Mouse (Mus musculus): ENCODE measurements around the gene Aldh1a3. TPM values are rescaled to one million over a fixed set of nuclear protein-coding genes. Genes with fewer than 3 reads are reported as not detected.

Aldh1a3 gene
- total RNA-seq (2021), result 1 to 10 TPM; 2.4 to 5.5 TPM

GRCm38 (mm10) chr7:66427437-66428161 lies at the start of gene Aldh1a3:
Aldh1a3 (minus strand) TSS chr7:66427517.
- intact Hi-C loops (cut with DNase I), result no loop called here
- peak in 1 of 2 experiments; percentile 49 for DNase-seq (ENCODE audit: extremely low spot score in 1 of 2, low spot score in 2 of 2)

GRCm38 (mm10) chr7:66476289-66476688 lies 49.0 kb upstream of the Aldh1a3 start:
- no peak for DNase-seq (ENCODE audit: extremely low spot score in 1 of 2, low spot score in 2 of 2)
- intact Hi-C loops (cut with DNase I), result no loop called here

- no peak for DNase-seq (ENCODE audit: extremely low spot score in 1 of 2, low spot score in 2 of 2)
- intact Hi-C loops (cut with DNase I), result no loop called here
Observed at GRCm38 (mm10) chr7:66471641-66472216, 44.4 kb upstream of the Aldh1a3 start.

GRCm38 (mm10) chr7:66466641-66467040 lies 39.3 kb upstream of the Aldh1a3 start:
- intact Hi-C loops (cut with DNase I), result no loop called here
- DNase-seq (ENCODE audit: extremely low spot score in 1 of 2, low spot score in 2 of 2), result no peak

- intact Hi-C loops (cut with DNase I), result no loop called here
- DNase-seq (ENCODE audit: extremely low spot score in 1 of 2, low spot score in 2 of 2), result peak in 1 of 2 experiments; percentile 37
Observed at GRCm38 (mm10) chr7:66465241-66465640, 37.9 kb upstream of the Aldh1a3 start.

GRCm38 (mm10) chr7:66463081-66463480 lies 35.8 kb upstream of the Aldh1a3 start:
- intact Hi-C loops (cut with DNase I), result no loop called here
- no peak for DNase-seq (ENCODE audit: extremely low spot score in 1 of 2, low spot score in 2 of 2)

- DNase-seq (ENCODE audit: extremely low spot score in 1 of 2, low spot score in 2 of 2), result no peak
- intact Hi-C loops (cut with DNase I), result no loop called here
Observed at GRCm38 (mm10) chr7:66451622-66452295, 24.4 kb upstream of the Aldh1a3 start.

GRCm38 (mm10) chr7:66449971-66450752 lies 22.8 kb upstream of the Aldh1a3 start:
- intact Hi-C loops (cut with DNase I), result no loop called here

GRCm38 (mm10) chr7:66448786-66449540 lies 21.6 kb upstream of the Aldh1a3 start:
- intact Hi-C loops (cut with DNase I), result no loop called here
- no peak for DNase-seq (ENCODE audit: extremely low spot score in 1 of 2, low spot score in 2 of 2)

More at GRCm38 (mm10) chr7:66449971-66450752, 22.8 kb upstream of the Aldh1a3 start:
- no peak for DNase-seq (ENCODE audit: extremely low spot score in 1 of 2, low spot score in 2 of 2)

- intact Hi-C loops (cut with DNase I), result no loop called here
- DNase-seq (ENCODE audit: extremely low spot score in 1 of 2, low spot score in 2 of 2), result no peak
Observed at GRCm38 (mm10) chr7:66448304-66448703, 21.0 kb upstream of the Aldh1a3 start.

GRCm38 (mm10) chr7:66446860-66447259 lies 19.5 kb upstream of the Aldh1a3 start:
- DNase-seq (ENCODE audit: extremely low spot score in 1 of 2, low spot score in 2 of 2), result no peak
- intact Hi-C loops (cut with DNase I), result no loop called here

GRCm38 (mm10) chr7:66445117-66445905 lies 18.0 kb upstream of the Aldh1a3 start:
- DNase-seq (ENCODE audit: extremely low spot score in 1 of 2, low spot score in 2 of 2), result no peak
- intact Hi-C loops (cut with DNase I), result no loop called here

GRCm38 (mm10) chr7:66444706-66445105 lies 17.4 kb upstream of the Aldh1a3 start:
- no peak for DNase-seq (ENCODE audit: extremely low spot score in 1 of 2, low spot score in 2 of 2)
- intact Hi-C loops (cut with DNase I), result no loop called here

- DNase-seq (ENCODE audit: extremely low spot score in 1 of 2, low spot score in 2 of 2), result peak in 1 of 2 experiments; percentile 50
- intact Hi-C loops (cut with DNase I), result no loop called here
Observed at GRCm38 (mm10) chr7:66442501-66443369, 15.4 kb upstream of the Aldh1a3 start.

- intact Hi-C loops (cut with DNase I), result no loop called here
- no peak for DNase-seq (ENCODE audit: extremely low spot score in 1 of 2, low spot score in 2 of 2)
Observed at GRCm38 (mm10) chr7:66438787-66439669, 11.7 kb upstream of the Aldh1a3 start.

- intact Hi-C loops (cut with DNase I), result no loop called here
- peak; percentile 59 to 66 for DNase-seq (ENCODE audit: extremely low spot score in 1 of 2, low spot score in 2 of 2)
Observed at GRCm38 (mm10) chr7:66434453-66434935, 7.2 kb upstream of the Aldh1a3 start.
